Mouse (Mus musculus): ENCODE measurements around the gene Gmps. TPM values are rescaled to one million over a fixed set of nuclear protein-coding genes. Genes with fewer than 3 reads are reported as not detected.

Gene Gmps
- total RNA-seq, 1 experiment = 28.2 TPM

DNA sequence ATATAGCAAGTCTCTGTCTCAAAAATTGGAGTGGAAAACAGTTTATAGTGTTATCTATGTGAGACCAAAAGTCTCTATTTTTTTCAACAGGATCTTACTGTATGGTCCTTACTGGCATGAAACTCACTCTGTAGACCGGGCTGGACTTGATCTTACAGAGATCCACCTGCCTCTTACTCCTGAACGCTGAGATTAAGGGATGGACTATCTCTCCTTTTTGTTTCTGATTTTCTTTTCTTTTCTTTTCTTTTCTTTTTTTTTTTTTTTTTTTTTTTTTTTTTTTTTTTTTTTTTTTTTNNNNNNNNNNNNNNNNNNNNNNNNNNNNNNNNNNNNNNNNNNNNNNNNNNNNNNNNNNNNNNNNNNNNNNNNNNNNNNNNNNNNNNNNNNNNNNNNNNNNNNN, 10.0 kb upstream of the Gmps start:
- in situ Hi-C loops (cut with MboI; ENCODE audit: low sequenced_read_pairs in 2 of 2, unreplicated experiment in 2 of 2) = no loop called here
- Histone ChIP-seq H3K9me3 (ENCODE audit: control insufficient read depth, insufficient read depth, low read depth, low read length) (no peaks in the 10 kb centered on the region), H3K4me3 (ENCODE audit: insufficient read depth in 1 of 2, low read depth in 1 of 2, low read length in 2 of 2, poor library complexity in 1 of 2, severe bottlenecking in 1 of 2) (no peak overlapping the region), H3K4me1 (ENCODE audit: control insufficient read depth in 2 of 2, insufficient read depth in 2 of 2, low read length in 2 of 2, poor library complexity in 1 of 2) (peaks cover 0 to 5% of the 10 kb centered on the region in 2 experiments; a peak in 1 of 4 replicates), H3K9ac (ENCODE audit: insufficient read depth, low read depth, low read length, poor library complexity, severe bottlenecking) (no peak overlapping the region), H3K27ac (ENCODE audit: insufficient read depth, low read depth, low read length, poor library complexity, severe bottlenecking) (no peak overlapping the region), H3K36me3 (ENCODE audit: control insufficient read depth, insufficient read depth, low read length, poor library complexity, severe bottlenecking) (no peaks in the 10 kb centered on the region)
- no peak for DNase-seq (ENCODE audit: low read depth, low spot score)
- TF ChIP-seq ZNF384 (IDR thresholded peaks at IDR 0.05; ENCODE audit: low read depth, low read length) (peak; percentile 75), ZC3H11A (IDR thresholded peaks at IDR 0.05; ENCODE audit: borderline replicate concordance, low read depth, low read length) (no peak)

DNA sequence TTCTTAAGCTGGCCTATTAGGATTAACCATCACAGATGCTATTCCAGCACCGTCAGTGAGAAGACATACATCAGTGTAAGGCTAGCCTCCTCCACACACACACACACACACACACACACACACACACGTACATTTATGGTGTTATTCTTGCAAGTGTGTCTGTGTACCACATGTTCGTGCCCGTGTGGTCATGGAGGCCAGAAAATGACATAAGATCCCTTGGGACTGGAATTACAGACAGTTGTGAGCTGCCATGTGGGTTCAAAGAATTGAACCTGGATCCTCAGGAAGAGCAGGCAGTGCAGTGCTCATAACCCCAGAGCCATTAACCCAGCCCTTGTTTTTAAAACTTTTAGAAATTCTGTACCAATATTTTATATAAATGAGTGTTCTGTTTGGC, 2.0 kb downstream of the Gmps start:
- H3K36me3 ChIP-seq (ENCODE audit: control insufficient read depth, insufficient read depth, low read length, poor library complexity, severe bottlenecking) = peaks cover 2% of the 10 kb centered on the region; the same call in 1 of the 2 replicates
- H3K9me3 ChIP-seq (ENCODE audit: control insufficient read depth, insufficient read depth, low read depth, low read length) = no peaks in the 10 kb centered on the region
- DNase-seq (ENCODE audit: low read depth, low spot score) = no peak
- H3K27ac ChIP-seq (ENCODE audit: insufficient read depth, low read depth, low read length, poor library complexity, severe bottlenecking) = no peak overlapping the region
- H3K4me1 ChIP-seq (ENCODE audit: control insufficient read depth in 2 of 2, insufficient read depth in 2 of 2, low read length in 2 of 2, poor library complexity in 1 of 2) = peaks cover 0 to 2% of the 10 kb centered on the region in 2 experiments; a peak in 1 of 4 replicates
- no peak overlapping the region for H3K4me3 ChIP-seq (ENCODE audit: insufficient read depth in 1 of 2, low read depth in 1 of 2, low read length in 2 of 2, poor library complexity in 1 of 2, severe bottlenecking in 1 of 2)
- in situ Hi-C loops (cut with MboI; ENCODE audit: low sequenced_read_pairs in 2 of 2, unreplicated experiment in 2 of 2) = loop anchor here (25.0 kb wide), 2 partner anchors 1491 to 1959 kb away; no protein-coding TSS in a partner anchor
- TF ChIP-seq MAFK (IDR thresholded peaks at IDR 0.05; ENCODE audit: insufficient read depth, low read depth, low read length) = no peak
- TF ChIP-seq HCFC1 (IDR thresholded peaks at IDR 0.05; ENCODE audit: borderline replicate concordance, insufficient read depth, low read length) = no peak
- TF ChIP-seq CHD2 (IDR thresholded peaks at IDR 0.05; ENCODE audit: low read depth, low read length) = no peak
- TF ChIP-seq ZNF384 (IDR thresholded peaks at IDR 0.05; ENCODE audit: low read depth, low read length) = no peak
- TF ChIP-seq ZC3H11A (IDR thresholded peaks at IDR 0.05; ENCODE audit: borderline replicate concordance, low read depth, low read length) = no peak
- H3K9ac ChIP-seq (ENCODE audit: insufficient read depth, low read depth, low read length, poor library complexity, severe bottlenecking) = no peak overlapping the region

DNA sequence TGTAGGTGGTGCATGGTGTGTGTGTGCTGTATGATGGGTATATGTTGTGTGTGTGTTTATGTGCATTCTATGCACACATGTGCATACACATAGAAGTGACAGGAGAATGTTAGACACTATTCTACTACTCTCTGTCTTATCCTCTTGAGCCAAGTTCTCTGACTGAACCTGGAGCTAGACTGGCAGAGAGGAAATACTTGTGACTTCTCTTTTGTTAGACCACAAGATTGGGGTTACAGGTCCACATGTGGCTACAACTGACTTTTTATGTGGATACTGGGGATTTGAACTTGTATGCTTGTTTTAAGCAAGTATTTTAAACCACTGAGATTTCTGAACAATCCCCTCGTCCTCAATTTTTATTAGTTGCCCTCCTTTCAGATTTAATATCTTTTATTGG, 10.8 kb downstream of the Gmps start:
- in situ Hi-C loops (cut with MboI; ENCODE audit: low sequenced_read_pairs in 2 of 2, unreplicated experiment in 2 of 2) = loop anchor here (25.0 kb wide), 2 partner anchors 1499 to 1951 kb away; no protein-coding TSS in a partner anchor
- TF ChIP-seq MAFK (IDR thresholded peaks at IDR 0.05; ENCODE audit: insufficient read depth, low read depth, low read length) (no peak), ZC3H11A (IDR thresholded peaks at IDR 0.05; ENCODE audit: borderline replicate concordance, low read depth, low read length) (no peak), CHD2 (IDR thresholded peaks at IDR 0.05; ENCODE audit: low read depth, low read length) (no peak), ZNF384 (IDR thresholded peaks at IDR 0.05; ENCODE audit: low read depth, low read length) (no peak), HCFC1 (IDR thresholded peaks at IDR 0.05; ENCODE audit: borderline replicate concordance, insufficient read depth, low read length) (no peak)
- Histone ChIP-seq H3K4me1 (ENCODE audit: control insufficient read depth in 2 of 2, insufficient read depth in 2 of 2, low read length in 2 of 2, poor library complexity in 1 of 2) (no peaks in the 10 kb centered on the region), H3K27ac (ENCODE audit: insufficient read depth, low read depth, low read length, poor library complexity, severe bottlenecking) (no peak overlapping the region), H3K36me3 (ENCODE audit: control insufficient read depth, insufficient read depth, low read length, poor library complexity, severe bottlenecking) (peaks cover 4% of the 10 kb centered on the region; the same call in 1 of the 2 replicates), H3K4me3 (ENCODE audit: insufficient read depth in 1 of 2, low read depth in 1 of 2, low read length in 2 of 2, poor library complexity in 1 of 2, severe bottlenecking in 1 of 2) (no peak overlapping the region), H3K9ac (ENCODE audit: insufficient read depth, low read depth, low read length, poor library complexity, severe bottlenecking) (no peak overlapping the region), H3K9me3 (ENCODE audit: control insufficient read depth, insufficient read depth, low read depth, low read length) (no peaks in the 10 kb centered on the region)
- DNase-seq (ENCODE audit: low read depth, low spot score) = no peak

DNA sequence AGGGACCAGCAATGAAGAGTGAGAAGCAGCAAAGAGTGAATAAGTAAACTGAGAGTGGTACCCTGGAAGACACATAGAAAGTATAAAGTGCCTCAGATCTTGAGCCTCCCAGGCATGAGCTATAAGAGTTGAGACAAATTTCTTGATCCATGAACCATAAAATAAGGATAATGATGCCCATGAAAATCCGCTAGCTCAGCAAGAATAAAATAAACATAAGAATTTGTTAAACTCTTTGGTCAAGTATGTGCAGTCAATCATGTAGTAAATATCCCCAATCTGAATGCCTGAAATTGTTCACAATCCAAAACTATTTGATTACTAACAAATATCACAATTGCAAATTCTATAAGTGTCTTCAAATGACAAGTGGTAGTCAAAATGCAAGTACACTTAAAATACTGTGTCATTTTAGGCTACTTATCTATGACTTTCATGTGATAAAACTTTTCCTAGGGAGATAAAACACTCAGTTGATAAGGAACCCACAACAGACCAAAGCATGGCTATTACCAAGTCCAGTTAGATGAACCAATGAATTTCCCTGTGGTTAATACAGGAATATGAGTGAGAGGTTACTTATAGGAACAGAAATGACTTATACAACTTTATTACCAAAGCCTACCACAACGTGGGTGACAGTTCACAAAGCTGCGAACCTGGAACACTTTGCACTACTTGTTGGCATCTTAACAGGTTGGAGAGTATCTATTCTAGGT, 13.0 kb downstream of the Gmps start:
- H3K9ac ChIP-seq (ENCODE audit: insufficient read depth, low read depth, low read length, poor library complexity, severe bottlenecking) = no peak overlapping the region
- H3K4me1 ChIP-seq (ENCODE audit: control insufficient read depth in 2 of 2, insufficient read depth in 2 of 2, low read length in 2 of 2, poor library complexity in 1 of 2) = no peaks in the 10 kb centered on the region
- DNase-seq (ENCODE audit: low read depth, low spot score) = no peak
- in situ Hi-C loops (cut with MboI; ENCODE audit: low sequenced_read_pairs in 2 of 2, unreplicated experiment in 2 of 2) = loop anchor here (25.0 kb wide), 2 partner anchors 1502 to 1948 kb away; no protein-coding TSS in a partner anchor
- no peak overlapping the region for H3K4me3 ChIP-seq (ENCODE audit: insufficient read depth in 1 of 2, low read depth in 1 of 2, low read length in 2 of 2, poor library complexity in 1 of 2, severe bottlenecking in 1 of 2)
- H3K36me3 ChIP-seq (ENCODE audit: control insufficient read depth, insufficient read depth, low read length, poor library complexity, severe bottlenecking) = peaks cover 6% of the 10 kb centered on the region
- H3K9me3 ChIP-seq (ENCODE audit: control insufficient read depth, insufficient read depth, low read depth, low read length) = no peaks in the 10 kb centered on the region
- no peak overlapping the region for H3K27ac ChIP-seq (ENCODE audit: insufficient read depth, low read depth, low read length, poor library complexity, severe bottlenecking)
- 0 out of 2 replicates have a peak, but pooled peaks have one; percentile 29 for TF ChIP-seq MAFK (IDR thresholded peaks at IDR 0.05; ENCODE audit: insufficient read depth, low read depth, low read length)
- TF ChIP-seq ZNF384 (IDR thresholded peaks at IDR 0.05; ENCODE audit: low read depth, low read length) = no peak
- no peak for TF ChIP-seq HCFC1 (IDR thresholded peaks at IDR 0.05; ENCODE audit: borderline replicate concordance, insufficient read depth, low read length)

Measured in ES-E14 (cell line).